26 mouse cellular contexts compared by ENCODE assay signal in genomic region chrX:37095106-37095768, GRCm38 (mm10). TPM values are rescaled to one million over a fixed set of nuclear protein-coding genes. Genes with fewer than 3 reads are reported as not detected.
"Had no signal": no experiment of that assay in that cellular context is flagged by ENCODE, and none has a peak within 500 bp of the region (broad histone marks: within the 10 kb centered on the region; RNA-seq: fewer than 3 reads in every experiment).

No protein-coding gene starts in this region.

- H3K4me1 ChIP-seq: limb, embryonic 10.5 days; liver, embryonic 15.5 days; midbrain, embryonic 10.5 days; neural tube, embryonic 13.5 days had no signal

- H3K4me3 ChIP-seq: limb, embryonic 10.5 days; liver, embryonic 15.5 days; midbrain, embryonic 10.5 days; neural tube, embryonic 13.5 days had no signal

- H3K9me3 ChIP-seq: limb, embryonic 10.5 days; liver, embryonic 15.5 days; midbrain, embryonic 10.5 days; neural tube, embryonic 13.5 days had no signal

- DNase-seq: kidney, adult 11 months; kidney, adult 9 months; kidney, postnatal 14 days; lung, adult 2 months; lung, postnatal 36 days; midbrain, embryonic 14.5 days; retina, postnatal 1 day; right cerebral cortex, postnatal 4 days; thymus, adult 18-20 months; thymus, postnatal 25 days had no signal

- ATAC-seq: lung, postnatal 0 days had no signal

- H3K4me2 ChIP-seq: liver, embryonic 11.5 days; liver, embryonic 15.5 days; neural tube, embryonic 13.5 days had no signal

- H3K27me3 ChIP-seq: liver, embryonic 15.5 days; neural tube, embryonic 13.5 days had no signal

- H3K27ac ChIP-seq: limb, embryonic 10.5 days; liver, embryonic 15.5 days; midbrain, embryonic 10.5 days; neural tube, embryonic 13.5 days had no signal

- H3K9ac ChIP-seq: liver, embryonic 15.5 days; neural tube, embryonic 13.5 days had no signal

RNA-seq across cellular contexts. Expression of gene Sowahd, which starts 46.6 kb away (rescaled TPM):
- total RNA-seq: layer of hippocampus, adult 8-10 months; layer of hippocampus, postnatal 14 days; left cerebral cortex, adult 18-20 months; left cerebral cortex, postnatal 14 days; megakaryocyte, adult 5-6 weeks; monocyte, adult 5-6 weeks had no signal
- polyA plus RNA-seq: large intestine, adult 2 months; limb, embryonic 14.5 days; lung, adult 2 months; lung, postnatal 0 days; midbrain, embryonic 10.5 days; midbrain, embryonic 14.5 days; stomach, embryonic 14.5 days; urinary bladder, adult 2 months had no signal
